Mouse (Mus musculus) stomach, postnatal 0 days (tissue): Measurements from ENCODE around the gene Gzmb. TPM values are rescaled to one million over a fixed set of nuclear protein-coding genes. Genes with fewer than 3 reads are reported as not detected.
"Not testable (repeated sequence)": the region's sequence is repeated elsewhere in the genome, so short reads cannot be mapped to it uniquely, and the experiment has no call there.

Experiments used
- ATAC-seq: fragments of 200-750 bp; cut with Nextera tagmentation; 2 replicates; pipeline ENCODE4 v1.8.0; 2017; ENCODE audit not compliant: low FRiP score, low TSS enrichment
- DNase-seq: peaks from one replicate; pipeline ENCODE4 v3.0.0-alpha.2; 2016; ENCODE audit warnings: low spot score
- H3K27ac ChIP-seq: fragments of 300-500 bp; sonication (generic); replicated peaks from 2 replicates; pipeline ENCODE4 v1.5.1; 2014; ENCODE audit warnings: mild to moderate bottlenecking, control low read depth
- H3K27me3 ChIP-seq: fragments of 300-500 bp; sonication (generic); 2 replicates; pipeline ENCODE4 v1.6.1; 2014; ENCODE audit warnings: low read length; ENCODE audit not compliant: control insufficient read depth, insufficient read depth
- H3K36me3 ChIP-seq: fragments of 300-500 bp; sonication (generic); 2 replicates; pipeline ENCODE4 v1.6.1; 2014; ENCODE audit warnings: low read length, mixed read lengths; ENCODE audit not compliant: control insufficient read depth, insufficient read depth
- H3K4me1 ChIP-seq: fragments of 300-500 bp; sonication (generic); replicated peaks from 2 replicates; pipeline ENCODE4 v1.6.1; 2014; ENCODE audit warnings: antibody characterized with exemption; ENCODE audit not compliant: control insufficient read depth, insufficient read depth
- H3K4me2 ChIP-seq: fragments of 300-500 bp; sonication (generic); replicated peaks from 2 replicates; pipeline ENCODE4 v1.6.1; 2014; ENCODE audit warnings: low read depth, mild to moderate bottlenecking, control low read depth, moderate library complexity
- H3K4me3 ChIP-seq: fragments of 300-500 bp; sonication (generic); 2 replicates; pipeline ENCODE4 v1.5.1; 2014; ENCODE audit warnings: low read depth, low read length, control low read depth
- H3K9ac ChIP-seq: fragments of 300-500 bp; sonication (generic); 2 replicates; pipeline ENCODE4 v1.6.1; 2014; ENCODE audit warnings: mild to moderate bottlenecking, low read length, control low read depth, mixed read lengths
- H3K9me3 ChIP-seq: fragments of 300-500 bp; sonication (generic); 2 replicates; pipeline ENCODE4 v1.6.1; 2016; ENCODE audit warnings: low read length; ENCODE audit not compliant: control insufficient read depth
- CTCF ChIP-seq: IDR thresholded peaks from 2 replicates; pipeline ENCODE4 v1.5.1; 2016; ENCODE audit warnings: antibody characterized with exemption, low read depth, mild to moderate bottlenecking, moderate library complexity
- EP300 ChIP-seq: optimal IDR thresholded peaks from 2 replicates; pipeline ENCODE3; 2016; ENCODE audit warnings: antibody characterized with exemption
- WGBS: fragments of 180-500 bp; shearing (Covaris S2); extraction: QIAGEN DNeasy Blood & Tissue Kit; methylation state at CpG from one replicate; pipeline ENCODE4 v1.1.7; 2014; 5-methylcytosine and 5-hydroxymethylcytosine counted together
- polyA plus RNA-seq: library from polyadenylated mRNA; unstranded; fragments of >200 nt; fragmentation: Nextera tagmentation; extraction: Ambion mirVana; gene quantifications from 2 replicates; pipeline ENCODE4 v1.2.1, GENCODE M21; 2015

Gene Gzmb
- polyA plus RNA-seq, 1 experiment from 2014 or later, result 0.15 TPM

- Histone ChIP-seq H3K4me1 (no peaks in the 10 kb centered on the region), H3K9ac (no peak overlapping the region), H3K36me3 (no peaks in the 10 kb centered on the region), H3K4me3 (no peak overlapping the region), H3K27me3 (no peaks in the 10 kb centered on the region), H3K4me2 (no peak overlapping the region), H3K9me3 (no peaks in the 10 kb centered on the region), H3K27ac (no peak overlapping the region)
- TF ChIP-seq EP300 (no peak), CTCF (no peak)
- DNase-seq, result no peak
- no peak for ATAC-seq
- 79% methylated on average over 1 of the region's 1 CpGs for WGBS
These were observed 21.8 kb upstream of the Gzmb start for GRCm38 (mm10) chr14:56283816-56284215.

GRCm38 (mm10) chr14:56281090-56281489, 19.0 kb upstream of the Gzmb start:
- no peak for ATAC-seq
- no peak for DNase-seq
- Histone ChIP-seq H3K9ac (no peak overlapping the region), H3K36me3 (no peaks in the 10 kb centered on the region), H3K27me3 (no peaks in the 10 kb centered on the region), H3K4me3 (no peak overlapping the region), H3K9me3 (no peaks in the 10 kb centered on the region), H3K4me2 (no peak overlapping the region), H3K27ac (no peak overlapping the region), H3K4me1 (no peaks in the 10 kb centered on the region)
- 29% methylated on average over 5 of the region's 5 CpGs for WGBS
- no peak for TF ChIP-seq EP300
- no peak for TF ChIP-seq CTCF

GRCm38 (mm10) chr14:56278691-56279090, 16.6 kb upstream of the Gzmb start:
- not testable (repeated sequence) for H3K9ac ChIP-seq, ATAC-seq, H3K27ac ChIP-seq, H3K4me2 ChIP-seq, DNase-seq, H3K9me3 ChIP-seq, H3K4me1 ChIP-seq, H3K4me3 ChIP-seq, H3K36me3 ChIP-seq, H3K27me3 ChIP-seq
- WGBS, result 40% methylated on average over 7 of the region's 7 CpGs

- ATAC-seq, H3K27ac ChIP-seq, H3K27me3 ChIP-seq, H3K9ac ChIP-seq, H3K4me1 ChIP-seq, H3K4me2 ChIP-seq, H3K36me3 ChIP-seq, H3K4me3 ChIP-seq, DNase-seq, H3K9me3 ChIP-seq: not testable (repeated sequence)
- WGBS, result 66% methylated on average over 7 of the region's 7 CpGs
These were observed 14.0 kb upstream of the Gzmb start for GRCm38 (mm10) chr14:56276096-56276495.

GRCm38 (mm10) chr14:56266109-56266508, 4.0 kb upstream of the Gzmb start:
- Histone ChIP-seq H3K27ac (no peak overlapping the region), H3K9me3 (no peaks in the 10 kb centered on the region), H3K4me3 (no peak overlapping the region), H3K27me3 (no peaks in the 10 kb centered on the region), H3K36me3 (no peaks in the 10 kb centered on the region), H3K4me2 (no peak overlapping the region), H3K4me1 (no peaks in the 10 kb centered on the region), H3K9ac (no peak overlapping the region)
- WGBS, result 84% methylated on average over 1 of the region's 1 CpGs
- DNase-seq (no peak), ATAC-seq (no peak)
- TF ChIP-seq EP300, result no peak
- TF ChIP-seq CTCF, result no peak

GRCm38 (mm10) chr14:56240409-56240808, 21.7 kb downstream of the Gzmb start:
- Histone ChIP-seq H3K27ac (no peak overlapping the region), H3K27me3 (no peaks in the 10 kb centered on the region), H3K9me3 (no peaks in the 10 kb centered on the region), H3K4me2 (no peak overlapping the region), H3K4me3 (no peak overlapping the region), H3K9ac (no peak overlapping the region), H3K4me1 (no peaks in the 10 kb centered on the region), H3K36me3 (no peaks in the 10 kb centered on the region)
- ATAC-seq (no peak), DNase-seq (no peak)
- TF ChIP-seq EP300 (no peak), CTCF (peak; percentile 54)
